Mouse (Mus musculus) olfactory bulb, adult 2 months (tissue): ENCODE data around the gene Fst. TPM values are rescaled to one million over a fixed set of nuclear protein-coding genes. Genes with fewer than 3 reads are reported as not detected.
A peak's percentile ranks its signal among the peaks of the same experiment; 100 is the strongest.

ENCODE experiments used
- H3K27ac ChIP-seq: fragments of 200-500 bp; 2 replicates; pipeline ENCODE4 v1.5.1; 2012; ENCODE audit warnings: low read depth, low read length; ENCODE audit not compliant: insufficient read depth
- H3K4me1 ChIP-seq: fragments of 200-500 bp; 2 replicates; pipeline ENCODE4 v1.6.1; 2012; ENCODE audit warnings: low read length; ENCODE audit not compliant: control insufficient read depth, insufficient read depth
- H3K4me3 ChIP-seq: fragments of 200-500 bp; 2 replicates; pipeline ENCODE4 v1.5.1; 2012; ENCODE audit warnings: mild to moderate bottlenecking, low read depth, low read length, moderate library complexity; ENCODE audit not compliant: insufficient read depth
- CTCF ChIP-seq: fragments of 200-500 bp; IDR thresholded peaks from 2 replicates; pipeline ENCODE4 v1.5.1; 2012; ENCODE audit warnings: low read depth, mild to moderate bottlenecking, low read length, moderate library complexity; ENCODE audit not compliant: insufficient read depth
- POLR2A ChIP-seq: fragments of 200-500 bp; IDR thresholded peaks from 2 replicates; pipeline ENCODE4 v1.6.1; 2012; ENCODE audit warnings: mild to moderate bottlenecking, low read depth, low read length, moderate library complexity; ENCODE audit not compliant: insufficient read depth
- WGBS: fragments of 180-500 bp; shearing (Covaris S2); methylation state at CpG from one replicate; pipeline ENCODE4 v1.1.7; 2018; 5-methylcytosine and 5-hydroxymethylcytosine counted together
- polyA plus RNA-seq: library from polyadenylated mRNA; stranded (reverse); fragments of >200 nt; gene quantifications from 2 replicates; pipeline ENCODE4 v1.2.4, GENCODE M21; 2012; ENCODE audit warnings: low replicate concordance; ENCODE audit not compliant: missing spikeins, insufficient read depth, insufficient read length

The Fst gene
- polyA plus RNA-seq, 1 experiment, result not detected

DNA sequence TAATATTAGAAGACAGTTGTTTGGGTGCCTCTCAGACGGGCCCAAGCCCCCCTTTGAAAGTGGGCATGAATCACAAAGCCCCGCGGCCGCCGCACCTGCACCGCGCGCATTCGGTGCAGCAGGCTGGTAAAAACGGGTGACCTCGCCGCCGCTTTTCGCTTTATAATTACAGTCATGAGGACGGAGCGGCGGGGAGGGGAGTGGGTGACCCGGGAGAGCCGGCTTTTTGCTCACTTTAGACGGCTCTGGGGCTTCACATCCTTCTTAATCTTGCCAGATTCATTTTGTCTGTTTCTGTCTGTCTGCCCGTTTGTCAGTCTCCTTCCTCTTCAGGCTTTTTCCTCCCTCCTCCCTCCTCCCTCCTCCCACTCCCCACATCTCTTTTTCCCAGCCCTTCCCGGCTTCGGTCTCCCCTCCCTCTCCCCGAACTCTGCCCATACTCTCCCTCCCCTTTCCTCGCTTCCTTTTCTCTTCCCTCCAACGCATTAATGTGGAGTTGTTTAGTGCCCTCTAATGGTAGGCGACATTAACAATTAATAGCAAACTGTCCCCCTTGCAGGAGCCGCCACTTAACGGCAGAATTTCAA lies 1.6 kb upstream of the Fst start:
- peak overlapping the region; percentile 39 for H3K4me3 ChIP-seq
- TF ChIP-seq CTCF (no peak), POLR2A (no peak)
- WGBS, result 1% methylated on average over 29 of the region's 29 CpGs
- peaks cover 22% of the 10 kb centered on the region for H3K4me1 ChIP-seq
- H3K27ac ChIP-seq, result no peak overlapping the region

DNA sequence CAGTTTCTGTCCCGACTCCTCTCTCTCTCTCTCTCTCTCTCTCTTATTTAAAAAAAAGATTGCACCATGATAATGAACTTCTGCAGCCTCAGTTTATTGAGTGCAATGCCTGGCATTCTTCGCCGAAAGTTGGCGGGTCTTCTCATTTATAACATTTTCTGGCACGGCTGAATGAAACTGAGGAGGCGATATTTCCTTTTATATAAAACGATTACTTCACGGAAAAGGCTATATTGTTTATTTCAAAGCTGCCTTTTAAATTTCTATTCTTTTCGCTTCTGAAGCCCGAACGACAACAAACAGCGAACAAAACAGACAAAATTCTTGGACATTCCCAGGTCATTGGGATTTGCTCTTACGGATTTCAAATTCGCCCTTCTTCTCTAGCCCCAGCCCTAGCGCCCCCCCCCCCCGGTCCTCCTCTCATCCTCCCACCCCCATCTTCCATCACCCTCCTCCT lies 980 bp upstream of the Fst start:
- TF ChIP-seq CTCF (no peak), POLR2A (no peak)
- no peak overlapping the region for H3K27ac ChIP-seq
- peaks cover 22% of the 10 kb centered on the region for H3K4me1 ChIP-seq
- WGBS, result 1% methylated on average over 15 of the region's 16 CpGs
- H3K4me3 ChIP-seq, result peak overlapping the region; percentile 56

DNA sequence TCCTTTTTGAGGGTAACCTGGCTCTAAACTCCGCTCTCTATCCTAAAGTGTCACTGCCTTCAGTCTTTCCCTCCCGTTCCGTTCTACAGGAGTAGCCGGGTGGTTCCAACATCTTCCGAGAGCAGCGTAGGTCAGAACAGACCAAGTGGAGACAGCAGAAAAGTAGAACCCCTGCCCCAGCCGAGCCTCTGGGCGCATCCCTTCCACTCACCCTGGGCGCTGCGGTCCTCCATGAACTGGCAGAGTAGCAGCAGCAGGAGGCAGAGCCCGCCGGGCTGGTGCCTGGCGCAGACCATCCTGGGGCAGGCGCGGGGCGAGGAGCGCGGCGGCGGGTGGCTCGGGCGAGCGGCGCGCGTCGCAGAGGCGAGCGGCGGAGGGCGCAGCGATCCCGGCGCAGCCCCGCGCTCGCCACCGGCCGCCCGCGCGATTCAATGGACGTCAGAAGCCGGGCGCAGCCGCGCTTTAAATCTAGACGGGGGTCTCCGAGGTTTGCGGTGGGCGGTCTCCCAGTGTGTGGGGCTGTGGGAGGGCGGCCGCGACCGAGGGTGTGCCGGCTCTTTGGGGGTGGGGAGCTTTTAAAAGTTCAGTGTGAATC lies 363 bp downstream of the Fst start:
- TF ChIP-seq POLR2A (no peak), CTCF (peak; percentile 3; the same call in 1 of the 2 replicates)
- peak overlapping the region; percentile 56 for H3K4me3 ChIP-seq
- no peak overlapping the region for H3K27ac ChIP-seq
- 1% methylated on average over 56 of the region's 56 CpGs for WGBS
- peaks cover 22% of the 10 kb centered on the region for H3K4me1 ChIP-seq

DNA sequence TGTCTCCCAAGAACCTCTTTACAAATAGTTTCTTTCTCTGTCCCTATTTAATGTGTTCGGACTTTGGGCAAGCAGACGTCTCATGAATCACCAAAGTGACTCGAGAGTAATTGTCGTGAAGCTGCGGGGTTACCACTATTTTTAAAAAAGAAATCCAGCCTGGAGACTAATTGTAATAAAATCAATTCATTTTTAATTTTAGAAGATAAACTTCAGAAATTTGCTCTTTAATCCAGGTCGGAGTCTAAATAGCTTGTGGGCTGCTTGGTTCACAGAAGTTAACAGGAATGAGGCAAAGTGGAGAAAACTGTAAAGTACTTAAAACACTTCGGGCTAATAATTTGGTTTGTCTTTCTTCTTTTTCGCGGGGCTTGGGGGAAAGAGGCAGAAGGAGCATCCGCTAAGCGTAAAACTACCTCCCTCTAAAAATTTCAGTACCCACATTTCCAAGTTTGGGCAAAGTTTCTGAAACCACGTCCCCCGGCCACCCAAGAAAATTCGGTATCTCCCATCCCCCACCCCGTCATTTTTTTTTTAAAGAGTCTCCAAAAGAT lies 1.1 kb downstream of the Fst start:
- WGBS, result 5% methylated on average over 15 of the region's 15 CpGs
- H3K27ac ChIP-seq, result no peak overlapping the region
- peak overlapping the region; percentile 56 for H3K4me3 ChIP-seq
- H3K4me1 ChIP-seq, result peaks cover 22% of the 10 kb centered on the region
- TF ChIP-seq POLR2A, result no peak

DNA sequence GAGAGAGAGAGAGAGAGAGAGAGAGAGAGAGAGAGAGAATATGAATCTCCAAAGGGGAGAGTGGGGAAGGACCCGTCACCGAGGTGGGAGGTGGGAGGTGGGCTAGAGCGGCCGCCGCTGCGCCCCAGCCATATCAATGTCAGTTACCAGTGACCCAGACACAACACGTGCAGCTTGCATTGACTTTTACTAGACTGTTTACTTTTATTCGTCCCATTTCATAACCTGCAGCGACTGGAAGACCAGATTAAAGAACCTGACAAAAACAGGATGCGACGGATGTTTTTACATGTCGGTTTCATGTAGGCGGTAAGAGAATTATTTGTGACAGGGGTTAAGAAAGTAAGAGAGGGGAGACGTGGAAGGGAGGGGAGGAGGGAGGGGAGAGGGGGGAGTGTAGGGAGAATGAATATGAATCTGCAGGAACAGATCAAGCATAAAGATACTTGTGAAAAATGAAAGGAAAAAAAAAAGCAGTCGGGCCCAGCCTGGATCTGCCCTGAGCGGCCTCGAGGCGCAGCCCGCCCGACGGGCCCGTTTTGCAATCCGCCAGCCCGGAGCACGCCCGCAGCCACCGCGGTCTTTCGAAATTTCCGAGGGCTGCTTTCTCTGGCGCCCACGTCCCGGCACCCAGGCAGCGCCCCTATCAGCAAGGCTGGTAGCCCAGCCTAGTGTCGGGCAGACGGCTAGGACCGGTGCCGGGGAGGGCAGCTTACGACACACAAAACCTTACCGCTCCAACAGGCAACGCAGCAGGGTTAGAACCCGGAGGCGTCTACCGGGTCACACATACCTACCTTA lies 1.8 kb downstream of the Fst start:
- Histone ChIP-seq H3K4me1 (peaks cover 22% of the 10 kb centered on the region), H3K4me3 (peak overlapping the region; percentile 34), H3K27ac (no peak overlapping the region)
- WGBS, result 3% methylated on average over 44 of the region's 44 CpGs
- no peak for TF ChIP-seq POLR2A
- peak; percentile 16; the same call in 1 of the 2 replicates for TF ChIP-seq CTCF

DNA sequence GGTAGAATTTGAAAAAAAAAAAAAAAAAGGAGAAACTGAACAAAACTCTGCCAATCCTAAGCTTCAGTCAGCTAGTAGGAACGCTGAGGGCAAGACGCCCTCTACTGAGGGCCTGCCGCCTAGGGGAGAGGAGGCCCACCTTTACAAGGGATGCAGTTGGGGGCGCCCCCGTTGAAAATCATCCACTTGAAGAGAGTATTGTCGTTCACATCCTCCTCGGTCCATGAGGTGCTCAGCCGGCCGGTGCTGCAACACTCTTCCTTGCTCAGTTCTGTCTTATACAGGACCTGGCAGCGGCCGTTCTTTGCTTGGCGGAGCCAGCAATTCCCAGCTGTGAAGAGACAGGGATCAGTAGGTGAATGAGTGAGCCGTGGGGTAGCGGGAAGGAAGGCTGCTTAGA lies 2.5 kb downstream of the Fst start:
- Histone ChIP-seq H3K27ac (no peak overlapping the region), H3K4me3 (peak overlapping the region; percentile 31), H3K4me1 (peaks cover 22% of the 10 kb centered on the region)
- WGBS, result 6% methylated on average over 14 of the region's 14 CpGs
- TF ChIP-seq POLR2A (no peak), CTCF (no peak)

DNA sequence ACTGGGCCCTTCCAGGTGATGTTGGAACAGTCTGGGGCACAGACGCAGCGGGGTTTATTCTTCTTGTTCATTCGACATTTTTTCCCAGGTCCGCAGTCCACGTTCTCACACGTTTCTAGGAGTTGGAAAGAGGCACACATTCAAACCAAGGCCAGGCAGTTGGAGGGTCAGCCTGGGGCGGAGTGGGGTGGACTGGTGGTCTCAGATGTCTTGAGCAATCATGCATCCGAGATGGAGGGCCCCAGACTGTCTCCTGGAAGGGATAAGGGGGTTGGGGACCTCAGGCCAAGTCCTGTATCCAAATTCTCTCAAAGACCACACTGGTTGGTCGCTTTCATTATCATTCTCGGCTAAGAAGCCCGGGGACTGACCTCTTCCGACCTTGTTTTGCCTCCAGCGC lies 3.0 kb downstream of the Fst start:
- WGBS, result 46% methylated on average over 13 of the region's 13 CpGs
- no peak overlapping the region for H3K27ac ChIP-seq
- H3K4me3 ChIP-seq, result no peak overlapping the region; the same call in 1 of the 2 replicates
- no peak for TF ChIP-seq POLR2A
- TF ChIP-seq CTCF, result no peak
- H3K4me1 ChIP-seq, result peaks cover 22% of the 10 kb centered on the region

DNA sequence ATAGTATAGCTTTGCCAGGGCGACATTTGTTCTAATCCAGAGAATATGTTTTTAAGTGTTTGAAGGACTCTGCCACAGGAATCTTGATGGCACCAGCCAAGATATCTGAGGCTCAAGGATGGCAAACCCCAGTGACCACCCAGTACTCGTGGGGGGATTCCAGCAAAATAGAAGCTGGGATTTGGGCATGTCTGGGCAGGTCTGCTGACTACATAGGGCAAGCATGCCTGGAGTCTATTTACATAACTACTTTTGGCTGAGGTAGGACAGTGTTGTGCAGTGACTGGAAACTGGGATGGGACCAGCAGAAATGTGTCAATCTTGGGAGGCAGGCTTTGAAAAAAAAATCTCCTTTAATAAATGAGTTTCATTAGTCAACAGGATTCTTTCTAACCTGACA lies 11.5 kb downstream of the Fst start:
- no peak for TF ChIP-seq CTCF
- no peak for TF ChIP-seq POLR2A
- Histone ChIP-seq H3K27ac (no peak overlapping the region), H3K4me1 (no peaks in the 10 kb centered on the region), H3K4me3 (no peak overlapping the region)
- WGBS, result 86% methylated on average over 2 of the region's 2 CpGs

DNA sequence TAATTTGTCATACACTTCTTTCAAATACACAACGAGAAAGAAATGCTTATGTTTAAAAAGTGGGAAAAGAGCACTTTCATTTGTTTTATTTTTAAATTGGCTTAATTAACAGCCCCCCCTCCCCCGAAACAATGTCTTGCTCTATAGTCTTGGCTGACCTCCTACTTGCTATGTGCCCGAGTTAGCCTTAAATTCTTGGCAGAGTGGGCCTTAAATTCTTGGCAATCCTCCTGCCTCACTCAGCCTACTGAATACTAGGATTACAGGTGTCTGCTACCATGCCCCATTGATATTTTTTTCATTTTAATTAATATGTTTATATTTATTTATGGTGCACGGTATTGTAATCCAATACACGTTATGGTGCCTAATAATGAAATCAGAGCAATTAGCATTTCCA lies 26.3 kb downstream of the Fst start:
- Histone ChIP-seq H3K27ac (no peak overlapping the region), H3K4me1 (no peaks in the 10 kb centered on the region), H3K4me3 (no peak overlapping the region)
- WGBS, result 44% methylated on average over 5 of the region's 5 CpGs
- TF ChIP-seq CTCF (no peak), POLR2A (no peak)
